Mouse (Mus musculus): ENCODE measurements around the gene Cabin1.
"Not testable (repeated sequence)": the region's sequence is repeated elsewhere in the genome, so short reads cannot be mapped to it uniquely, and the experiment has no call there.

Gene Cabin1

DNA sequence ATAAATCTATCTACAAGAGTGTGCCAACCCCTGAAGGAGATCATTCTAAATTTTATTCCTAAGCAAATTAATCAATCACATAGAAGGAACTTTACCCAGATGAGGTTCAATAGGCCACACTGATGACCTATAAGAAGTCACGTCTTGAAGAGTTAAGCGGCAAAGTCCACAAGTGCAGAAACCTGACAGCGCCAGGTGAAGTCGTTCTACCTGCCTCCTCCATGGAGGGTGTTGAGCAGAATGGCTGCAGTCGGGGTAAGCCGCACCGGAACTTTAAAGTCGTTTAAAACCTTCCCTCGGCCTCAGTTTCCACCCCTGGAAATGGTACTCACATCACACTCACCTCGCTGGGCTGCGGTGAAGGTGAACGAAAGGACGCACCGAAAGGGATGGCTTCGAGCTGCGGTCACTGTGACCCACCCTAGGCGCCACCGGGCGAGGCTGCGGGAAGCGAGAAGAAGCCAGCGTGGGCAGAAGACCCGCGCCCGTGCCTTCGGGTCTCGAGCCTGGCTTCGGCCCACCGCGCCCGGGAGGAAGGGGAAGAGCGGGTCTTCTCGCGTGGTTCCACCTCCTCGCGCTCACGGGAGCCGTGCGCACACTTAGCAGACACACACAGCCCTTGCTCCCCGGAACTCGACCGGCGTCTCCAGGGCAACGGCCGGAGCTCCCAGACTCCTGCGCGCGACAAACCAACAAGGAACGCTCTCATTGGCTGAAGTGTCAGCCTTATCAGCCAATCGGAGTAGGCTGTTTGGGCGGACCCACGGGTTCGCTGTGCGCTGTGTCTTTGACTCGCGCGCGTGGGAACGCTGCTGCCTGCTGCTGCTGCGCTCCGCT is at the start of gene Cabin1:
Gene Cabin1 (minus strand): TSS at position 660 of the 837 bp plus-strand sequence.
- peak; percentile 97 for DNase-seq

DNA sequence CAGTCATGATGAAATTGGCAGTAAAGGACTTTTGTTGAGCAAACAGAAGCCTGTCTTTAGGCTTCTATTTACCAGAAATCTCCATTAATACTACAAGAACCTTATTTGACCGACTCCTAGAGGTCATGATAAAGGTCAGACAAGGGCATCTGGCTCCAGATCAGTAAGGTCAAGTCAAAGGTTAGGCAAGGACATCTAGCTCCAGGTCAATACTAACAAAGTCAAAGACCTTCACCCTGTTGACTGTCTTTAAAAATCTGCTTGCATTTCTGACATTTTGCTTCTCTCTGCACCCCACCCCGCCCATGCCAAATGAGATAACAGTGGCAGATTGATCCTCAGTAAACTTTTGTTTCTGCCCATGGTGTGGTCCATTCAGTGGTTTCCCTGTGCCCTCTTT is 40.1 kb upstream of the Cabin1 start:
- DNase-seq, result no peak

DNA sequence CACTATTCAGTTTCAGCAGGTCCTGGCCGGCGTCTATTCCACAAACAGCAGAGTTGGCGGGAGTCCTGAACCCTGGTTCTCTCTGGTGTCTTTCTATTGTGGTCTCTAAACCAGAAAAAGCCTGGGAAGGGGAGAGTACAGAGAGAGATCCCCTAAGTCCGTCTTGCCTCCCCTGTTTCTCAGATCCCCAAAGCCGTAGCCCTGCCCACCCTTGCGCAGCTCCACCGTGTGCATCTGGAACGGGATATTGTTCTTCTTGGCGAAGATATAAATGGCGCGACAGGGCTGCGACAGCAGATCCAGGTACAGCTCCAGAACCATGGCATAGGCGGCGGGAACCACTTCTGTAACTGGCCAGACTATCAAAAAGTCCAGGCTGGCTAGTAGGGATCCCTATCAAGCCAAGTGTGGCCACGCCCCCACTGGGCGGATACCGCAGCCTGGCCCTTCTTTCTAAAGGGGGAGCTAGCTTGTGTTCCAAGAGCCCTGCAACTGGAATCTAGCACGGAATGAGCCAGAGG is 34.1 kb upstream of the Cabin1 start, which contains the start of gene Gstt1:
Gene Gstt1 (minus strand): TSS at position 409 of the 521 bp plus-strand sequence.
- DNase-seq, result no peak

DNA sequence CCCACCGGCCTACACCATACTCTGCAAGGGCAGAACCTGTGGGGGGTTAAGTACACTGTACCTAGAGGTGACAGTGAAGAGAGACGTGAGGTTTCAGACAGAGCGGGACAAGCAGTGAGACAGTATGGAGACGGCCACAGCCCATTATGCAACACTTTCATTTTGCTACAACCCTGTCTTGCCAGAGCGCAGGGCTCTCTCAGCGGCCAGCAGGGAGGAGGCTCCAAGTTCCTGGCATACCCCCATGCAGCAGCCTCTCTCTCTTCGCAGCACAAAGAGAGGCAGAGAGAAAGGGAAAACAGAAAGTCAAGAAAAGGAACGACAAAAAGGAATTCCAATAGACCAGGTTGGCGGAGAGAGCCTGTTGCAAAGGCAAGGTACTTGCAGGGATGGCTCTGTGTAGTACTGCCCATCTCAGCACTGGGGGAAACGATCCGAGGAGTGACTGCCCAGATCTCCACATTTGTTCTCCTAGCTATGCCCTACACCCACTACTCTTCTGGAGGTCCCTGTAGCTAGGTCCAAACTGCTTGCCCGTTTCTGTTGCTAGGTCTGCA is 33.6 kb upstream of the Cabin1 start:
- DNase-seq, result peak; percentile 17

DNA sequence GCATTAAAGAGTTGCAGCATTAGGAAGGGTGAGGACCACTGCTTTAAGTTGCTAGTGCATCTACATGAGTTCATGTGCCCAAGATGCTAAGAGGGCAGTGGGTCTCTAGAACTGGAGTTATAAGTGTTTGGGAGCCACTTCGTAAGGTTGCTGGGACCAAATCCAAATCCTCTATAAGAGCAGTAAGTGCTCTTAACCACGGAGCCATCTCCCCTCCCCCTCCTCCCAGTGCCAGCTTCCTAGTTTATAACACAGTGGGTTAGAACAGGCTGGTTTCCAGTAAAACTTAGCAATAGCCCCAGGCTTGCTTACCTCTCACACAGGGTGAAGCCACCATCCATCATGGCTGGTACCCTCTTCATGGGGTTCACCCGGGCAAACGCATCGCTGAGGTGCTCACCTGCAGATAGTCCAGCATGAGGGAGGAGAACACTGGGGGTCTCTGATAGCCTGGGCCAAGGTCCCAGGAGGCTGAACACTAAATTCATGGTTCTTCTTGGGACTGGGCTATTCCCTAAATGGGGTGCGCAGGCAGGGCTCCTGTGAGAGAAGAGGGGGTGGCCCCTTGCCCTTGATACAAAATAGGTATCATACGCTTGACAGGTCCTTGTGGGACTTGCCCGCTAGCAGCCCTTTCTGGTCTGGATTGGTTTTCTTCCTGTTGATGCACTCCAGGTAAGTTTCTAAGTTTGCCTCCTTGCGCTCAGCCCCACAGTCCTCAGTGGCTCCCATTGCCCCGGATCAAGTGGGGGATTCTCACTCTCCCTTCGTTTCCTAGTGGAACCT is 32.8 kb upstream of the Cabin1 start:
- no peak for DNase-seq

DNA sequence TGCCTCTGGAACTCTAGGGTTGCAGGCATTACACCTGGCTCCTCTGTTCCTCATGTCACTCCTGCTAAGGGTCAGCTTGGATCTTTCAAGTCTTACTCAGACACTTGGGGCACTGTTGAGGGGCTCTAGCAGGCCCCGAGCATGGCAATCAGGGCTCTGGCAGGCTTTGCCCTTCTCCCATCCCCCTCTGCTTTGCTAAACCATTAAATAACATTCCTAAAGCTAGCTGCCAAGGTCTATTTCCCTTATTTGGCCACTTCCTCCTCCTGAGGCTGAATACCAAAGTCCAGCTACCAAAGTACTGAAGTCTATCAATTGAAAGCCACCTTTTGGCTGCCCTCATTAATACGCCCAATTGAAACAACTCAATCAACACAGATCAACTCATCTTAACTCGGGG is 30.7 kb upstream of the Cabin1 start:
- no peak for DNase-seq

DNA sequence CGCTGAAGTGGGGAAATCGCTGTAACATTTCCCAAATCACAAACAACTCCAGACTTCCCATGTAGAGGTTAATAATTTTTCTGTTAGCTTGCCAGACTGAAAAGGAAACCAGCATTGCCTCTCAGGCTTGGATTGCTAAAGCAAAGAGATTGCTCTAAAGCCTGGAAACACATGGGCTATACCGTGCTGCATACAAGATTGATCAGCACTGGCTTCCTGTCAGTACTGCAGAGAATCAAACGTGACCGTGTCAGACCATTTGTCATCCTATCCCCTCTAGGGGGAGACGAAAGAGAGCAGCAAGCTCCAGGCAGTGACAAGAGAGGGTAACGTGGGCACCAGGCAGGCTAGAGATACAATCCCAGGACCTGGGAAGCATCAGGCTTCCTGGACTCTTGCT is 26.6 kb upstream of the Cabin1 start:
- DNase-seq, result peak; percentile 35

DNA sequence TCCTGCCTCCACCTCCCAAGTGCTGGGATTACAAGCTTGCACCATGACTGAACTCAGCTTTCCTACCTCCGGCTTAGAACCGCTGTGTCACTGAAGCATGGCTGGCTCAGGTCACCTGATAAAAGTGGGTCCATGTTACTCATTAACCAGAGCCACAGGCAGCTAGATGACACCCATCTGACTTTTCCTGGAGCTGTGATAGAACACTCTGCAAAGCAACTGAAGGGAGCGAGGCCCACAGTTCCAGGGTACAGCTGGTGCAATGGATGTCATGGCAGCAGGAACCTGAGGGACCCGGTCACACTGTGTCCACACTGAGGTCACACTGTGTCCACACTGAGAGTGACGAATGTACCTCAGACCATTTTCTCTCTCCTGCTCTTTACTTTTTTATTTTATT is 25.7 kb upstream of the Cabin1 start:
- no peak for DNase-seq

DNA sequence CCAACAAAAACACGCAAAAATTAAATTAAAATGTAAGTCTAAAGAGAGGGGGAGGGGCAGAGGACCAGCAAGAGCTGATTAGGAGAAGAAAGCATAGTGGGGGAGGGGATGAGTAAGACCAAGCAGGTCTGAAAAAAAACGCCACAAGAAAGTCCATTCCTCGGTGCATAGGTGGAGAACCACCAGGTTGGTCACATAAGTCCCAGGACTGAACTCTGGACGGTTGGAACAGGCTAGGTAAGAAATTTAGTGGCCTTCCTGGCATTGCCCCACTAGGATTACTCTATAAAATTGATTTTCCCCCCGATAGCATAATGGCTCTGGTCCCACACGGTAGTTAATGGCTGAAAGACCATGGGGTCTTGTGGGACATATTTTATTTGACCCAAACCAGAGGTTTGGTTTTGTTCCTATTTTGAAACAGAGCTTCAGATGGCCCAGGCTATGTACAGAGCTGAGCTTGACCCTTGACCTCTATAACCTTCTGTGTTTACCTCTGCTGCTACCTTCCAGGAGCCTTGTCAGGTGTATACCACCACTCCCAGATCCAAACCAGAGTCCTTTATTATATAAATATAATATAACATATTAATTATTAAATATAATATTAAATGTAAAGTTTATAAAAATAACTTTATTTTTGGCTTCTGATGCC is 25.1 kb upstream of the Cabin1 start:
- no peak for DNase-seq

DNA sequence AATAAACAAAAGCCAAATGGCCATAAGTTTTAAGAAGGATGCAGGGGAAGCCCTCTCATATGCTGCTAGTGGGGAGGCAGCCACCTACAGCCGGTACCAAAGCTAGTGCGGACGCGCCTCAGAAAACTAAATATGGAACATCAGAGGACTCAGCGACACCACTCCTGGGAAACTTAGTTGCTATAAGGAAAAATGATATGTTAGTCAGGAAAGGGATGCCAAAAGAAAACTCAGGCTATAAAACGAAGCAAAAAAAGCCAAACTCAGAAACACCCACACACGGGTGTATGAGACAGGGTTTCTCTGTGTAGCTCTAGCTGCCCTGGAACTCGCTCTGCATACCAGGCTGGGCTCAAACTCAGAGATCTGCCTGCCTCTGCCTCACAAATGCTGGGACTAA is 24.1 kb upstream of the Cabin1 start:
- DNase-seq, result no peak

DNA sequence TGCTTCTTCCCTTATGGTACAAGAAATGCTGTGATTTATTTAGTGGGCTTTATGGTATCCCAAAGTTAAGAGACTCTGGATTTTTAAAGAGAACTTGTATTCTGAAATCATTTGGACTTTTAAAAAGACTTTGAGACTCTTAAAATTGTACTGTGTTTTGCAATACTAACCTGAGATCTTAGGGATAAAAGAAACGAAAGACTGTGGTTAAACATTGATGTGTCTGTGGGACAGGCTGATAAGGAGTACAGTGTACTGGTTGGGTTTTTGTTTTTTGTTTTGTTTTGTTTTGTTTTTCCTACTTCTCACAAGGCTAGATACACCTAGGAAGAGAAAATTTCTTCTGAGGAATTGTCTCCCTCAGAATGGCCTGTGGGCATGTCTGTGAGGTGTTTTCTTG is 21.3 kb upstream of the Cabin1 start:
- DNase-seq, result no peak

DNA sequence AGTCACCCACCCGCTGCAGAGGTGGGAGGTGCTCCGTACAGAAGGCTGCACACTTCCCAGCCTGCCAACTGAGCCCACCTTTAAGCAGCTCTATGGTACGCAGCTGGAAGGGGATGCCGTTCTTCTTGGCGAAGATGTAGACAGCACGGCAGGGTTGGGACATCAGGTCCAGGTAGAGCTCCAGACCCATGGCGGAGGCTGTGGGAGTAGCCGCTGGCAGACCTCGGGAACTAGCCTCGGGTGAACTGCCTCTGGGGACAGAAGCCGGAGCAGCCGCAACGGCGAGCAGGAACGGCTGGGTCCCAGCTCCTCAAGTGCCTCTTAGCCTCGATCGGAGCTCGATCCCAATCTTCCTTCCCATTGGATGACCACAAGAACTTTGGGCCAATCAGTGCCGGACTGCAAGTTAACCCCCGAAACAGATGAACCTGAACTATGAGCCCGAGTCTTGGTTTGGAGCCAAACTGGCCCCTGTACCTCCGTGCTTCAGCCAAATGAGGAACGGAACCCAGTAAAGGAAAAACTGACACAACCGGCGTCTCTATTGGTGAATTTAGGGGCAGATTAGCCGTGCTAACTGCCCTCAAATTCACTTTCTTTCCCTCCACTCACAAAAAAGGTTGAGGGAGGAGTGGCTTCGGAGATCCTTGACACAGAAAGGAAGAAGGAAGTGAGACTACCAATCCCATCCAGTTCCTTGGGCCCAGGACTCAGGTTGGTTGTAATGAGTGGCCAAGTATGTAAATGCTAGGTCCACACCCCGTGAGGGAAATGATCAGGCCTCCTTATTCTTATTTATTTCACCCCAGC is 16.8 kb upstream of the Cabin1 start, which contains the start of the genes Gm20441 and Gstt3:
Gene Gm20441 (minus strand): TSS at position 186 of the 810 bp plus-strand sequence.
Gene Gstt3 (minus strand): TSS at position 646 of the 810 bp plus-strand sequence.
- DNase-seq, result peak; percentile 34

DNA sequence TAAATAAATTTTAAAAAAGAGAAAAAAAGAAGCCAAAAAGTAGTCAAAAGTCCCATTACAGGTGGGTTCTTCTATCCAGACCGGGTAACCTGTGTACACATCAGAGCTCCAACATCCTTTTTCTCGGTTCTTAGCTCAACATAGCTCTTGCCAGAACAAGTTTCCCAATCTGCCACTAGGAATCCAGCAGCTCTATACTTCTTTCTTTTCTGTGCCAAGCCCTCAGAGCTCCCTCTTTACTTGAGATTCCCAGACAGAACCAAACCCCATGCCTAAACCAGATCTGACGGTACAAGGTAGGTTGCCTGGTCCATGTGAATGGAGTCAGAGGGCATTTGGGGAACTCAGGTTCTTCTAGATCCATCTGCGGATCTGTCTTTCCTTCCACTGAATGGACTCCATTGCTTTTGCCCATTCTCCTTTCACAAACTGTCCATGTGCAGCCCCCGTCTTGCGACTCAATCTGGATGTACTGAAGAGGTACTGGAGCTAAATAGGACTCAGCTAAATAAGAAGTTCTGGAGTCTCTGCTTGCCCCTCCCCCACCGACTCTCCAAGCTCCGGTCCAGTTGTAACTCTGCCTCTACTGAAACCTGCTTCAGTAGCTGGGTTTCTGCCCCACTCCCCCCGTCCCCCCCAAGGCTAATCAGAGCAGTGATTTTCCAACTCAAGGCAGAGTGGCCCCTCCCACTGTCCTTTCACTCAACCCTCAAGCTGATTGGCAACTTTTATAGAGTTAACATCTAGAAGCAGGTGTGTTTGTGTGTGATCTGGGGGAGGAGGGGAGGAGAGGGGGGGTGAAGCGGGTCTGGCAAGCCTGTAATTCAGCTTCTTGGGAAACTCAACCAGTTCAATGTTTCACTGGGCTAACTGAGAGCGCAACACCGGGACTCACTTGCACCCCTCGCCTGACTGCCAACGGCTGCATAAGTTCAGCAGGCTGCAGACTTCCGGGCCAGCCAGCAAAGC is 15.3 kb upstream of the Cabin1 start:
- DNase-seq, result no peak

DNA sequence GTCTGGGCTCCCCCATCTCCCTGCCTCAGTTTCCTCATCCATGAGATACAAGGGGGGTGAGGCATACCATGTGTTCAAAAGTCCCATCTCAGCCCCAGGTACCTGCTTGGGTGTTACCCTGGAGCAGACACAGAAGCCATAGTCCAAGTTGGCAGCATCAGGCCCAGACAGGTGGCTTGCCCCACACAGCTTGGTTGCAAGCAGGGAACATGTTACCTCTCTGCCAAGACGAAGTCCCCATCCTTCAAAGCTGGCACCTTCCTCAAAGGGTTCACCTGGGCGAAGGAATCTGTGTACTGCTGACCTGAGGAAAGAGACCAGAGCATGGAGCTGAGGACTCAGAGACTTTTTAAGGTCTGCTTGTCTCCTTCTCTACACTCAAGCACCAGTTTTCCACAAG is 13.7 kb upstream of the Cabin1 start:
- no peak for DNase-seq

DNA sequence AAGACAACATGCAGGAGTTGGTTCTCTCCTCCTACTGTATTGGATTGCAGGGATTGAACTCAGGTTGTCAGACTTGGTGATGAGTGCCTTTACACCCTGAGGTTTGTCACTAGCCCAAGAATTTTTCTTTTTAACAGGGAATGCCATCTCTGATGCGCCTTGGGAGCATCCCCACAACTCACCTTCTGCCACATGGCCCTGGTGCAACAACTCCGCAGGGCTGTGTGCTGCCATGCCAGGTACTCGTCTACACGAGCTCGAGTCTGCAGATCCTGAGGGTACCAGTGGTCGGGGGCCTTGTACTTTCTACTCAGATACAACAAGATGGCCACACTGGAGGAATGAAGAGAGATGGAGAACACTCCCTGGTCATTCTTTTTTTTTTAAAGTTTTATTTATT is 12.4 kb upstream of the Cabin1 start:
- no peak for DNase-seq

DNA sequence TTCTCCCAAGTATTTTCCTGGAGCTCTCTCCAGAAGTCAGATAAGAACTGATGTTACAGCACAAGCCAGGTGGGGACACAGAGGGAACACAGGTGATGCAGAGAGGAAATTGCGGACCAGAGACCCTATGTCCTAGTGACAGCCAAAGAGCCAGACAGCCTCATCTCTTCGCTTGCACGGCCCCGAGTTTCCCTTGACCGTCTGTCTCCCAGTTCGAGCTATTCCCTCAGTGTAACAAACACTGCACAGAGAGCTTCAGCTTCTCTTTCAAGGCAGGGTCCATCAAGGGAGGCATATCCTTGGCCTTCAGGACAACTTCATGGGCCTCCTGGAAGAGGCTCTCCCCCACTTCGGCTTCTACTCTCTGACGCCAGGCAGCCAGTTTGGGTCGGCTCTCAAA is 10.4 kb upstream of the Cabin1 start:
- no peak for DNase-seq

DNA sequence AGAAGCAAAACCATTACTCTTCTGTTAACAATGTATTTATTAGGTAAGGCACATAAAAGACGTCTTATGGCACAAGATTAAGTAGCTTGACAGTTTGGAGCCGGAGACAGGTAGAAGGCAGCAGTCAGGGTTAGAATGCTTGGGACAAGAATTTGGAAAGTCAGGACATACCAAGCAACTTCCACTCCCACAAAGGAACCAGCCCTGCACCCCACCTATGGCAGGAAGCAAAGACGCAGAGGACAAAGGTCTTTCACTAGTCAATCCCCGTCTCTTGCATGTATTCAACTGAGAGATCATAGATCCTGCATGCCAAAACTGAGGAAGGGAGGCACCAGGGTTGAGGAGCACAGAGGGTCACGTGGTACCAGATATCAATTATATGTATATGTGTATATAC is 10.0 kb upstream of the Cabin1 start:
- no peak for DNase-seq

DNA sequence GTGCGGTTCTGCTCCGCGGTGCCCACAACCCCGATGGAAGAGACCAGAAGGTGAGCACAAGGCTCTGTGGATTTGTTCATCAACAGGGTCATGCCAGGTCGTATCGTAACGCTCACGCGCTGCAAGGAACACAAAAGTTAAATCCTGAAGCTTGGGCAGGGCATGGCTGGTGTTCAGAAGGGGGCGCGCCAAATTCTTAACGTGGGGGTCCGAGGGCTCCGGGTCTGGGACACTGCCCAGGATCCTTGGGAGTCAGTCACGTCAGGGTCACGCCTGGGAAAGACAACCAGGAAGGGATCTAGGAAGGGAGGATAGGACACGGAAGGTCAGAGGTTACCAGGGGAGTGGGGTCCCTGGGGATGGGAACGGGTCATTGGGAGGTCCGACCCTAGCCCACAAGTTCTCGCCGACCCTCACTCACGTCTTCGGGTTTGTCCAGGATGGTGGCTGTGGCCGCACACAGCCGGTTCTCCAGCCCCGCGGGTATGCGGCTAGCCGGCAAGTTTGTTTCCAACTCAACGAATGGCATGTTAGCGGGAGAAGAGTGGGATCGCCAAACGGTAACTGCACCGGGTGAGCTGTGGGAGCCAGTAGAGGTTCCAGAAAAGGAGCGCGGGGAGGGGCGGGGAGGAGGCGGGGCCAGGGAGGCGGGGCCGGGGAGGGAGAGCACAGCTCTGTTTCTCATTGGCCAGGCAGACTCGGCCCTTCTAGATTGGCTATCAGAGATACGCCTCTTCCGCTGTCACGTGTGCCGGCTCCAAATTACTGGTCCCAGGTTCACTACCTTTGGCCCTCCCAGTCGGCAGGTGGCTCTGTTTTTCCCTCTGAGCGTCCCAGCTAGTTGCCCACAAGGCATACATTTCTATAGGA is 8.9 kb upstream of the Cabin1 start, which contains the start of gene Ddt:
Gene Ddt (minus strand): TSS at position 620 of the 870 bp plus-strand sequence.
- DNase-seq, result peak; percentile 85

DNA sequence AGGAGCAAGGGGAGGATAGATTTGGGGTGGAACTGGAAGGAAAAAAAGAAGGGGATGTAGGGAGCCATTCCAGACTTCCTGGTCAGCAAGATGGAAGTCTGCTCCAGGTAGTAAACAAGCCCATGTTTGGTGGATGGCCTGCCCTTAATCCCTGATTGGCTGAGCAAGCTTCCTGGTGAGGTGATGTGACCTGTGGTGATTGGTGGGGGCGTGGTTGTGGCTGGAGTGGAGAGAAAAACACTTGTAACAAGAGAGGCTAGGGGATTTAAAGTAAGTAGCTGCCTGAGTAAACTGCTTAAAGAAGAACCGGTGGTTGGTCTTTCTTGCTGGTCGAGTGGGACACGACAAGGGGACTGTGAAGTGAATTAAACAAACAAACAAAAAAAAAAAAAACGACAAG is 3.6 kb upstream of the Cabin1 start:
- DNase-seq, result not testable (repeated sequence)

DNA sequence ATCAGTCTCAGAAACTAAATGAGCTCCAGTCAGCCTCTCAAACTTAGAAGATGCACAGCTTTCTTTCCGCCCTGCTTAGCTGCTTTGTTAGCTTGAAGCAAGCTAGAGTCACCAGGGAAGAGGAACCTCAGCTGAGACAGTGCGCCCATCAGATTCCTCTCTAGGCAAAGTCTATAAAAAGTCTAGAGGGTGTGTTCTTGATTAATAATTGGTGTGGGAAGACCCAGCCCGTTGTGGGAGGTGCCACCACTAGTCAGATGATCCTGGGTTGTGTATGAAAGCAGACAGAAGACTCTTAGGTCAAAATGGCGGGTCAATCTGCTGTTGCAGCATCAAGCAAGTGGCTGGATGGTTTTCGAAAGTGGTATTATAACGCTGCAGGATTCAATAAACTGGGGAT is 2.7 kb upstream of the Cabin1 start:
- DNase-seq, result no peak

Measured in thymus, postnatal 25 days (tissue).